Mouse (Mus musculus) E14TG2a.4 (cell line): ENCODE results near the gene Hoxd8.

Experiments used
- CTCF ChIP-seq: conservative IDR thresholded peaks from 2 replicates; pipeline ENCODE4 v1.5.1; 2014; ENCODE audit warnings: low read length
- POU5F1 ChIP-seq: IDR thresholded peaks from 2 replicates; pipeline ENCODE4 v1.6.1; 2014; ENCODE audit warnings: low read length, borderline replicate concordance

DNA sequence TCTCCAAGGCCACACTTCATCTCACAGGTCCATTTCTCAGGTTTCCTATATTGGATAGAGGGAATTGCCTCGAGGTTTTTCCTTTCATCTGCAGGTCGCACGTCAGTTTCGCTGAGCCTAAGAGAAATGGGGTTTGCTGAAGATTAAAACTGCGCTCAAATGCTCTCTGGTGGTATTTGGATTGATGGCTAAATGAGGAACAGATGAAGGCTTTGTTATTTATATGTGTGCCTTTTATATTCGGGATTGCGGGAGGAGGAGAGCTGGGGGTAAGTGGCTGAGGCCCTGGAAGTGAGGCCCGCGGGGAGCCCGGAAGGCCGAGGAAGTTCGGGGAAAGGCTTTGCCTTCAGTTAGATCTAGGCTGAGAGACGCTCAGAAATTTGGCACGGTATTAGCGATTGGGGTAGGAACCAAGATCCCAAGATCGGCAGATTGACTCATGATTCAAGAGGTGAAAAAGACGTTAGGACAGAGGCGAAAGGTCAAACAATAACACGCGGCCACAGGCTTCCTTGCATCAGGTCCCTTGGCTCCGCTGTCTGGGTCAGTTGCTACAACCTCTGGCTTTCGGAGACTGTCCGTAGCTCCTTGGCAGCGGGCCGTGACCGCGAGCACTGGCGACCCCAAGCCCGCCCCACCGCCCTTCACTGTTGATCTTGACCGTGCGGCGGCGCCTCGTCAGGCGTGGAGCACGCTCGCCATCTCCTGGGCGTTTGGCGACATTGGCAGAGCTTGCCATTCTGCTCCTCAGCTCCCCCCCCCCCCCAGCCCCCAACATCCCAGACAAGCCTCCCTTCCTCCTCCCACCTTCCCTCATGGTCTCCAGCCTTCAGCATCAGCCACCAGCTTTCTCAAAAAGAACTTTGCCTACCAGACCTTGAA is 31.7 kb upstream of the Hoxd8 start:
- TF ChIP-seq CTCF (no peak; the same call in 1 of the 2 replicates), POU5F1 (no peak; the same call in 1 of the 2 replicates)
